Mouse (Mus musculus) c-Kit-negative CD71-positive TER-119-positive erythroid progenitor cells, embryonic 14.5 days (primary cell): ENCODE data around the gene Ppp1r1b.
"Not testable (repeated sequence)": the region's sequence is repeated elsewhere in the genome, so short reads cannot be mapped to it uniquely, and the experiment has no call there.

ENCODE experiments used
- DNase-seq: peaks from one replicate; pipeline ENCODE4 v3.0.0-alpha.2; 2013; ENCODE audit warnings: low read depth, low spot score

The Ppp1r1b gene

DNA sequence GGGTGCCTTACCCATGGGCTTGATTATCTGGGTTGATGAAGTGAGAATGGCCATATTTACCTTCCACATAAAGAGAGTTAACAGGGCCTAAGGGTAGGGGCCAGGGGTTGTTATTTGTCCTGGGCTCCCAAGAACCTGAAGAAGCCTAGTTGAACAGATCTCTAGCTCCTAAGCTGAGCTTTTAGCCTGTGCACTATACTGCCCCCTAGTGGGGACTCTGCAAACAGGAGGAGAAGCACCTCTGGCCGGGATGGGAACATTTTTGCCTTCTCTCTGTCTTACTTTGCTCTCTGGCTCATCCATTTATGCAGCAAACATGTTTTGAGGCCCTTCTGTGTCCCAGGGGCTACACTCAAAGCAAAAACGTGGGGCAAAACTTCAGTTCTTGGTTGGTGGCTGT lies 24.2 kb downstream of the Ppp1r1b start:
- peak; percentile 53 for DNase-seq

- no peak for DNase-seq
Observed at GRCm38 (mm10) chr11:98373244-98373643, 25.0 kb downstream of the Ppp1r1b start.

GRCm38 (mm10) chr11:98374266-98374665 lies 26.1 kb downstream of the Ppp1r1b start:
- DNase-seq: no peak

GRCm38 (mm10) chr11:98376756-98377155 lies 28.6 kb downstream of the Ppp1r1b start:
- no peak for DNase-seq

DNA sequence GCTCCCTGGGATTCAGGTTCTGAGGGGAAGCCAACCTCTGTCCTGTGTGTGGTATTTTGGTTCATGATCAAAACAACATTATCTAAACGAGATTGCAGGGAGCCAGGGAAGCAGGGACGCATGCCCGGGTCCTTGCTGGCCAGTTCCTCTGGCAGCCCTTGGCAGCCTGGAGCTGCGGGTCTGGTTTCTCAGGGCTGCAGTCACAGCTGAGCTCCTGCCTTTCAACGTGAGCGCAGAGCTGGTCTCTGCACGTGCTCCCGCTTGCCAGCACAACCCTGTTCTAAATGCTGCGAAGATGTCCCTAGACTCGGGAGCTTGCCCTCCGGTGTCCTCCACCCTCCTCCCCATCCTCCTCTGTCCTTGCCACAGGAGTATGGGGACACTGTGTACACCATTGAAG lies 29.6 kb downstream of the Ppp1r1b start:
- DNase-seq: no peak

DNA sequence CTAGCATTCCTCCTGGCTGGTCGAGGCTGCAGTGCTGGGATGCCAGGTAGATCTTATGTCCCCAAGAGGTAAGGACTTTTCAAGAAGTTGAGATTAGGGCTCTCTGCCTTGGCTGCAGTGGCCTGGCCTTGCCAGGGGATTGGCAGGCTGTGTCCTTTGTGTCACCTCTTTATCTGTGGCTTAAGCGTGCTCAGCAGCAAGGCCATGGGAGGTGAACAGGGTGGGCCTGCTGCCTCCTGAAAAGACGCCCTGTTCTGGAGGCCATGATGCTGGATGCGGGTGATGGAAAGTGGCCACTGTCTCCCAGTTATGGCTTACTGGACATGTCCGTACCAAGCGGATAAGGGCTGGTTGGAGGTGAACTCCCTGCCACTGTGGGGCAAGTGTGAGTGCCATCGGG lies 31.2 kb downstream of the Ppp1r1b start:
- no peak for DNase-seq

- no peak for DNase-seq
Observed at GRCm38 (mm10) chr11:98380106-98380505, 31.9 kb downstream of the Ppp1r1b start.

- no peak for DNase-seq
Observed at GRCm38 (mm10) chr11:98381651-98382050, 33.4 kb downstream of the Ppp1r1b start.

GRCm38 (mm10) chr11:98382405-98382804 lies 34.2 kb downstream of the Ppp1r1b start:
- DNase-seq: not testable (repeated sequence)

GRCm38 (mm10) chr11:98383261-98384030 lies 35.2 kb downstream of the Ppp1r1b start, which contains the start of gene Tcap:
Tcap (plus strand) TSS chr11:98383811.
- DNase-seq: no peak

DNA sequence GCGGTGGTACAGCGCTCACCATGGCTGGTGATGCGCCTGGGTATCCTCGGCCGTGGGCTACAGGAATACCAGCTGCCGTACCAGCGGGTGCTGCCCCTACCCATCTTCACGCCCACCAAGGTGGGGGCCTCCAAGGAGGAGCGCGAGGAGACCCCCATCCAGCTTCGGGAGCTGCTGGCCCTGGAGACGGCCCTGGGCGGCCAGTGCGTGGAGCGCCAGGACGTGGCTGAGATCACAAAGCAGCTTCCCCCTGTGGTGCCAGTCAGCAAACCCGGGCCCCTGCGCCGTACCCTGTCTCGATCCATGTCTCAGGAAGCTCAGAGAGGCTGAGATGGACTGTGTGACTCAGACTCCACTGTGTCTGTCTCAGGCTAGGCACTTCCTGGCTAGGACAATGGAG lies 36.0 kb downstream of the Ppp1r1b start:
- DNase-seq: no peak

- no peak for DNase-seq
Observed at GRCm38 (mm10) chr11:98384721-98385637, 36.8 kb downstream of the Ppp1r1b start.

- DNase-seq: no peak
Observed at GRCm38 (mm10) chr11:98385638-98386585, 37.7 kb downstream of the Ppp1r1b start, which contains the start of gene Pnmt. Pnmt (plus strand) TSS chr11:98386450.

DNA sequence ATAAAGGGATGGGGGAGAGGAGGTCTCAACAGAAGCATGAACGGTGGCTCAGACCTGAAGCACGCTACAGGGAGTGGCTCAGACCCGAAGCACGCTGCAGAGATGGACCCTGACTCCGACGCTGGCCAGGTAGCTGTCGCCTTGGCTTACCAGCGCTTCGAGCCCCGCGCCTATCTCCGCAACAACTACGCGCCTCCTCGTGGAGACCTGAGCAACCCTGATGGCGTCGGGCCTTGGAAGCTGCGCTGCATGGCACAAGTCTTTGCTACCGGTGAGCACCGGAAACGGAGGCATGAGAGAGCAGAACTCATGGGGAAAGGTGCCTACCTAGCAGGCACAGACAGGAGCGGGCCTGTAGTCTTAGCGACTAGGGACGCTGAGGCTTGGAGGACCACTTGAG lies 38.4 kb downstream of the Ppp1r1b start:
- DNase-seq: no peak

GRCm38 (mm10) chr11:98387056-98387577 lies 38.9 kb downstream of the Ppp1r1b start:
- DNase-seq: no peak

DNA sequence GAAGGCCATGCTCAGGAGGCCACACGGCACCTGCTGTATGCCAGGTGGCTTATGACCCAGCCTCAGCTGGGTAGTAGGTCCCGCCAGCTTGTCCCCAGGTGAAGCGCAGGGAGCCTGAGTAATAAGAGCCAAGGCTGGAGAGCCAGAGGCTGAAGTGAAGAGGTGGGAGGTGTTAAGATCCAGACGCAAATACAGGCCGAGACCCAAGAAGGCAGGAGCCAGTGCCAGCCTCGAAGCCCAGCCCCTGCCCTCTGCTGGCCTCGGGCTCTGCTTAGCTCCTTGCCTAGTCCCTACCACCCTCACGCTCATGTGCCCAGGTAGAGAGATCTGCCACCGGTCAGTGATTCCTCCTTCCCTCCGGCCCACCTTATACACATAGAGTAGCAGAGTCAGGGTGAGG lies 40.1 kb downstream of the Ppp1r1b start:
- DNase-seq: no peak

DNA sequence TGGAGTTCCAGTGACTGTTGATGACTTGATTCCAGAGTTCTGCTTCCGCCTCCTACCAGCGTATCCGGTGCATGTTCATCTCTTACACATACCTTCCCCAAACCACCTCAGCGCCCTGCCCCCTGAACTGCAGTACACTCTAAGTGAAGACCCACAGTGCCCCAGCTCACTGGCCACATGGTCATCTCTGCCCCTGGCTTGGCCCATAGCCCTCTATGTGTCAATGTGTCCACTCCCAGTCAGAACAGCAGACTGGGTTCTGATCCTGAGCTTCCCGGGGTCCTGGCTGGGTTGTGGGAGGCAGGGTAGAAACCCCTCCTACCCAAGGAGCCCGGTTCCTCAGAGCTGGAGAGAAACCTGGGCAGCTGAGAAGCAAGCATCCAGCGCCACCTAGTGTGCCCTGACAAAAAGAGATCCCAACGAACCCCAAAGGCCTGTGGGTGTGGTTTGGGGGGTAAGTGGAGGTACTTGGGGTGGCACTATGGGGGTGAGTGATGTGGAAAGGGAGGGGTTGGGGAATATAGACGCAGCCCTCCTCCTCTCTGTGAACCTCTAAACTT lies 41.1 kb downstream of the Ppp1r1b start:
- no peak for DNase-seq

DNA sequence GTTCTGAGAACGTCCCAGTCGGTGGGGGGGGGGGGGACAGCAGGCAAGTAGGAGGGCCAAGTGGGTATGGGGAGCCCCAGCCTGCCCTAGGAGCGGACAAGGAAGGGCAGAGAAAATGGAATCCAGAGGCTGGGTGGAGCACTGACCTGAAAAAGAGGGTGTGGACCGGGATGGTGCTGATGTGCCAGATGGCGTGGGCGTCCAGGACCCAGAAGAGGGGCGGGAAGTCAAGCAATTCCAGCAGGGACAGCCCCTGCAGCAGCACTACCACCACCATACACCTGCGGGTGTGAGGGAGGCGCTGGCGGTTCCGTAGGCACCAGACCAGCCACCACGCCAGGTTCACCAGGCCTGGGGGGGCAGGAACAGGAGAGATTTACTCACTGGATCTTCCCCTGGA lies 41.9 kb downstream of the Ppp1r1b start:
- DNase-seq: no peak

- no peak for DNase-seq
Observed at GRCm38 (mm10) chr11:98392034-98392433, 43.8 kb downstream of the Ppp1r1b start.

DNA sequence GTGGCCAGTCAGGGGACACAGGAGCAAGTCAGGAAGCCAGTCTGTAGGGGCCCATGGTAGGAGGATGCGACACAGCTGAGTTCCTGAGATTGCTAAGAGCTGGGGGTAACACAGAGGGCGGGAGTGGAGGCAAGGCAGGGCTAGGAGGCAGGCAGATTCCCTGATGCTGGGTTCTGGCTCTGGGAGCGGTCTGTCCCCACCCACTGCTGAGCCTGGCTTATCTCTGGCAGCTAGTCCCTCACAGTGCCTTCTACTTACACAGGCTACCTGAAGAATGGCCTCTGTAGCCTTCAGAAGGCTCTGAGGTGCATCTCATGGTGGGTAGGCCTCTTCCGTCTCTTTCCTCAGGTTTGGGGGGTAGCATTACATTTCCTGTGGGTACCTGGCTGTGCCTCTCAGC lies 44.4 kb downstream of the Ppp1r1b start:
- peak; percentile 51 for DNase-seq

DNA sequence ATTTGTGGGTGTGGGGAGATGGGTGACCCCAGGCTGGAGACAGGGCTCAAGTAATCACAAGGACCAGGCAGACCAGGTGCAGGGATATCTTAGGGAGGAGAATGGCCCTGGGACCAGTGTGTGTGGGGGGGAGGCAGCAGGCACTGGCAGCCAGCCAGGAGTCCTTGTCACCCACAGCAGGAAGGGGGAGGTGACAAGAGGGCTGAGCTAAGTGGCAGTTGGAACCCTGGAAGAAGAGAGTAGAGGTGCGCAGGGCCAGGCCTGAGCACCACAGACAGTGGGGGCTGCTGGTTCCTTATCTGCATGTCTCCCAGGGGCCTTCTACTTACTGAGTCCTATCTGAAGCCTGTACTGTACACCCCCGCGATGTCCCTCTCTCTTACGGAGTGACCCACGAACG lies 45.1 kb downstream of the Ppp1r1b start:
- DNase-seq: no peak
